Mouse (Mus musculus): ENCODE results near the gene Cox10.

DNA sequence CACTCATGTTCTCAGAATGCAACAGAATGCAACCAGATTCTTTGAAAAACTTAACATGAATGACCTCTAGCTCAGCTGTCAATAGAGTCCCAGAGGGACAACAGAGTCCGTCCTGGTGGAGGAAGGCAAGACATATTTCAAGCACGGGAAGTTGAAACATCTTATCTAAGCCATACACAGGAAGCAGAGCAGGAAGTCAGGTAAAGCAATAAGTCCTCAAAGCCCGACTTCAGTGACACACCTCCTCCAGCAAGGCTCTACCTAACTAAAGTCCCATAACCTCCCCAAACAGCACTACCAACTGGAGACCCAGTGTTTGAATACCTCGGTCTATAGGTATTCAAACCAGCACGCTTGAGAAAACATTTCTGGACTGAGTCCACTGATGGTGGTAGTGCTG lies 6.6 kb upstream of the Cox10 start:
- TF ChIP-seq CTCF (IDR thresholded peaks at IDR 0.05; ENCODE audit: control insufficient read depth, insufficient read depth, low read length) (no peak), POLR2A (IDR thresholded peaks at IDR 0.05; ENCODE audit: borderline replicate concordance, control insufficient read depth, low read depth, low read length) (no peak)
